Mouse (Mus musculus) myocyte (in vitro differentiated cells): ENCODE data around the gene Arid1b.

ENCODE experiments used
- MAX ChIP-seq: IDR thresholded peaks from one replicate; pipeline ENCODE4 v1.6.1; 2011; ENCODE audit warnings: low read depth, mild to moderate bottlenecking, control low read depth
- POLR2A ChIP-seq: IDR thresholded peaks from one replicate; pipeline ENCODE4 v1.6.1; 2011; ENCODE audit warnings: low read depth, mild to moderate bottlenecking, control low read depth, moderate library complexity; ENCODE audit not compliant: insufficient read length
- SRF ChIP-seq: IDR thresholded peaks from one replicate; pipeline ENCODE4 v1.6.1; 2011; ENCODE audit warnings: low read depth; ENCODE audit not compliant: control insufficient read depth, insufficient read length
- USF1 ChIP-seq: IDR thresholded peaks from one replicate; pipeline ENCODE4 v1.6.1; 2011; ENCODE audit warnings: low read depth, mild to moderate bottlenecking, control low read depth, moderate library complexity

GRCm38 (mm10) chr17:5395454-5396205, 401.5 kb downstream of the Arid1b start:
- no peak for TF ChIP-seq USF1
- TF ChIP-seq MAX = no peak
- no peak for TF ChIP-seq POLR2A
- TF ChIP-seq SRF = no peak
